Mouse (Mus musculus) kidney, adult 2 months (tissue): ENCODE data around the gene Kcnk10.

ENCODE experiments used
- CTCF ChIP-seq: fragments of 200-500 bp; conservative IDR thresholded peaks from 2 replicates; pipeline ENCODE4 v1.5.1; 2011; ENCODE audit warnings: low read depth, mild to moderate bottlenecking, control low read depth, low read length, moderate library complexity, mixed read lengths; ENCODE audit not compliant: insufficient read depth, insufficient read length
- POLR2A ChIP-seq: fragments of 200-500 bp; IDR thresholded peaks from one replicate; pipeline ENCODE4 v1.6.1; 2011; ENCODE audit warnings: low read depth, low read length, control low read depth

- TF ChIP-seq CTCF: no peak
- TF ChIP-seq POLR2A: no peak
Observed at GRCm38 (mm10) chr12:98458516-98458915, 119.6 kb downstream of the Kcnk10 start.
